Mouse (Mus musculus) left cerebral cortex, postnatal 10 days (tissue): ENCODE results near the gene Mfge8. TPM values are rescaled to one million over a fixed set of nuclear protein-coding genes. Genes with fewer than 3 reads are reported as not detected.
A peak's percentile ranks its signal among the peaks of the same experiment; 100 is the strongest.

Source experiments
- DNase-seq, 2 experiments: peaks; one replicate each; pipeline ENCODE4 v3.0.0; 2021 to 2022; ENCODE audit warnings: low spot score in 2 of 2, mixed read lengths in 1 of 2; ENCODE audit errors: extremely low spot score in 1 of 2
- intact Hi-C: fragments of 180-260 bp; cut with DNase I; formaldehyde crosslinking; loops from one replicate; pipeline ENCODE4 v1.15.1; 2025
- total RNA-seq, 2 experiments: library from RNA; stranded (reverse); gene quantifications; 2 replicates each; pipeline ENCODE4 v1.2.3; 2021

The Mfge8 gene
- 100 to 1,000 TPM; 148 to 163 TPM for total RNA-seq

DNA sequence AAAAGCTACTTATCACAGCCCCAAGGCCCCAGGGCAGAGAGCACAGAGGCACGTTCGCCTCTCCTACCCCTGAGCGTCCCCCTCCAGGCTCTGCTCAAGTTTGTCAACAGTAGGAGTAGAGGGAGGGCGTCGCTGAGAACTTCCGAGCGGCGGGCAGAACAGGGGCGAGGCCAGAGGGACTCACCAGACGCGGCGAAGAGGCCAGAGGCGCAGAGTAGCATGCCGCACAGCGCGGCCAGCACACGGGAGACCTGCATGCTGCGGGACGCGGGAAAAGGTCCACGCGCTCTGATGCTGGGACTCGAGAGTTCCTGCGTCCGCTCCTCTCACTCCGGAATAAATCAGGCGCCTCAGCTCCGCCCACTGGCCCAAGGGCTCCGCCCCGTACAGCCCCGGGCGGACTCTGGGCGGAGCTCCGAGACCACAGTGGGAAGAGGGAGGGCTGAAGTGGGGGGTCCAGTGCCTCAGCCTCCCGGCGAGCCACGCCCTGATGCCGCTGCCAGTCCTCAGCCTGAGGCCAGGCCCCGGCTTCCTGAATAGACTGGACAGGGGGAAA is at the start of gene Mfge8:
Mfge8 (minus strand) TSS at position 350 of the 556 bp plus-strand sequence.
- peak; percentile 66 to 92 for DNase-seq
- intact Hi-C loops = no loop called here

DNA sequence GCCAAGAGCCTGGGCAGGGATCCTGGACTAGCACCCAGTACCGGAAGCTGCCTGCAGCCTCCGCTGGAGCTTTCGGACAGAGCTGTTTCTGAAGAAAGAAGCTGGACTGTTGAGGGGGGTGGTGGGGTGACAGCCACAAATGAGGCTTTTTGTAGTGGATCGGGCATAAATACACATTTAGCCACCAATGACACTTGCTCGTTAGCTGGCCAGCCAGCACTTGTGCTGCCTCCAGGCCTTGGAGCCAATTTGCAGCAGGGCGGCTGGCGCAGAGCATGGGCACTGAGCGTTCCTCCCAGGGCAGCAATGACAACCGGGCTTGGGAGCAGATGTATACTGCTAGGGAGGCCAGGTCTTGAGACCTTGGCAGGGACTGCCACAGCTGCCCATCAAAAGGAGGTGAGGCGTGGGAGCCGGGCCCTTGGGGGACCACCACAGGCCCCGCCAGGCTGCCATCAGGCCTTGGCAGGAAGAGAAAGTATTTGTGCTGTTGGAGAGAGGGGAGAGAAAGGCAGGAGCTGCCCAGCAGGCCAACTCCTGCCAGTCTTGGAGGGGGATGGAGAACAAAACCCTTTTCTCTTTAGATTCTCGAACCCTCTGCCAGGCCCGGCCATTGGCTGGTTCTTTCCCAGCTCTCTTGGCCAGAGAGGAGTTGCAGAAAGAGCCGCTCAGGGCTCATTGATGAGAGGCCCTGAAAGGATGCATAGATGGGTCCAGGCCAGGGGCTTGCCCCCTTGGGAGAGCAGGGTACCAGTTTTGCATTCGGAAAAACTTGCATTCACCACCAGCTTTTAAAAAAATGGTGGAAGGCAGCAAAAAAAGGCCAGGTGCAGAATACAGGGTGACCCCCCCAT is 45.9 kb upstream of the Mfge8 start:
- intact Hi-C loops = no loop called here
- peak; percentile 66 to 83 for DNase-seq

- intact Hi-C loops = no loop called here
- no peak for DNase-seq
Observed at GRCm38 (mm10) chr7:79193936-79194335, 45.1 kb upstream of the Mfge8 start.

- intact Hi-C loops = no loop called here
- DNase-seq = no peak
Observed at GRCm38 (mm10) chr7:79191501-79191900, 42.6 kb upstream of the Mfge8 start.

DNA sequence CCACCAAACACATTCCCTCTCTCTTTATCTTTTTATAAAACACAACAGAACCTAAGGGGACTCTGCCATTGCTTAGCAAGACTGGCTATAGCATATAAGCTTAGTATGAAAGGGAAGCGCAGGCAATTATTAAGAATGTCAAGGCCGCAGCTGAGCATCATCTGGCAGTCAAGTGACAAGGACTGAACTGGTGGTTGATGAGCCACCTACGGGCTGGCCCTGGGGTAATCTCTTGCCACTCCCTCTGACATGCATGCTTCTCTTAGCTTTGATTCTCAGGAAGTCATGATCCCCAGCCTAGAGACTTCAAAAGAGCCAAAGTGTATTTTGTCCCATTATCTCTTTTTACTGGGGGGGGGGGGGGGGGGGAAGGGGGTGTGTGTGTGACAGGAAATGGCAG is 41.7 kb upstream of the Mfge8 start:
- DNase-seq = no peak
- intact Hi-C loops = no loop called here

DNA sequence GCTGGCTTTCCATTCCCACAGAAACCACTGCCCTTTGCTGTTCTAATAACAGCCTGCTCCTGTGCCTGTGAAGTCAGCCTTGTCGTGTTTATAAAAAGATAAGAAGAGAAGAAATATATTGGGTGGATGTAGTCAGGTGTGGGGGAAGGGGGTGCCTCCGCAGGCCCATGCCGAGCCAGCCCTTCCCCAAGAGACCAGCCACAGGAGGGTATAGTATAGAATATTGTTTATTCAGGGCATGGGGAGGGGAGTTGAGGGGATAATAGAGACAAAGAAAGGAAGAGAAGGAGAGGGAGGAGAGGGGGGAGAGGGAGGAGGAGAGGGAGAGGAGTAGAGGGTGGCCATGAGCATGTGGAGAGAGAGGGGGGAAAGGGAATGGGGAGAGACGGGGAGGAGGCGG is 40.4 kb upstream of the Mfge8 start:
- DNase-seq = no peak
- intact Hi-C loops = no loop called here

- intact Hi-C loops = no loop called here
- no peak for DNase-seq
Observed at GRCm38 (mm10) chr7:79187591-79187990, 38.7 kb upstream of the Mfge8 start.

GRCm38 (mm10) chr7:79183417-79183816 is 34.6 kb upstream of the Mfge8 start:
- DNase-seq = no peak

DNA sequence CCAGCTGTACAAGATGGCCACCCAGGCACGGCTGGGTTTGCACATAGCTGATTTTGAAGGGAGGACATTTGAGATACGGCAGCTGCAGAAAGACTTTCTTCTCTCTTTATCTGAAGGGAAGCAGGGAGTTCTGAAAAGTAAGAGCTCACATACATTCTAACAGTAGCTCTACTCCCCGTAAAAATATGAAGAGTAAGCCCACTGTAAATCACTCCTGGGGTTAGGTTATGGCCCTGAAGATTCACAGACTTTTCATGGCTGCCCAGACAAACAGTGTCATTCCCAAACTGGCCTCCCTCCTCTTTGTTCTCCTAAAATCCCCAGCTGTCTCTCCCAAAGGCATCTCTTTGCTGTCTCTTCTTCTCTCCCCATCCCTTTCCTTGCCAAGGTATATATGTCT is 24.9 kb upstream of the Mfge8 start:
- intact Hi-C loops = no loop called here
- no peak for DNase-seq

More at GRCm38 (mm10) chr7:79183417-79183816, 34.6 kb upstream of the Mfge8 start:
- intact Hi-C loops = no loop called here

DNA sequence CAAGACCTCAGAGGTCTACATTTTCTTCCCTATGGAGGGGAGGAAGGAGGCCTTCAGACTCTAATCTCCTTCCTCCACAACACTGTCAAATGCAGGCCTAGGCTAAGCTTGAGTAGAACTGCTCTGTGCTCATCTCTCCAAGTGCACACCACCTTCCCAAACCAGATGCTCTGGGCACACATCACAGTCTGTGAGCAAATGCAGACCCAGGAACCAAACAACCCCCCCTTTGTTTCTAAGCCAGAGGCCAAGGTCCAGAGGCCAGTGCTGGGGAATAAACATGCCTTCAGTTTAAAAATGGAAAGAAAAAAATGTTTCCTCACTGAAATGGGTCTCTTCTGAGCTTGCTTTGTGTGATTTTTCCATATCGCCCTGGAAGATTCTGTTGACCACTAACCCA is 22.9 kb upstream of the Mfge8 start:
- intact Hi-C loops = no loop called here
- DNase-seq = no peak

- DNase-seq = no peak
- intact Hi-C loops = no loop called here
Observed at GRCm38 (mm10) chr7:79167006-79167562, 18.2 kb upstream of the Mfge8 start.

DNA sequence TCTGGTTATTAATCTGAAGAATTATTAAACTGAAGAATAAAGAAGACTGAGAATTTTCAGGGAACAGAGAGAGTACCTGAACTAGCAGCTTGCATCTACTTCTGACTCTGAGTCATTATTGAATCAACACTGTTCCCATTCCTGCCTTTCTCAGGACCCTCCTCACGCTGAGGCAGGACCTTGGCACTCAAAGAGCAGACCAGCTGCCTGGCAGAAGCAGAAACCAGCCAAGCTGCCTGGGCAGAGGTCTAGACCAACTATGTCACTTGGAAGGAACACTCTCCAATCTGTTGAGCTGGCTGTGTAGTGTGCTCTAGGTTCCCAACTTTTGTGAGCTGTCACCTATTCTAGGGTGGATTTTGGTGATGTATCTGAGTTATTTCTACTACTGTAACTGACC is 10.5 kb upstream of the Mfge8 start:
- intact Hi-C loops = no loop called here
- DNase-seq = no peak

- intact Hi-C loops = no loop called here
- no peak for DNase-seq
Observed at GRCm38 (mm10) chr7:79149522-79149921, 662 bp upstream of the Mfge8 start.

DNA sequence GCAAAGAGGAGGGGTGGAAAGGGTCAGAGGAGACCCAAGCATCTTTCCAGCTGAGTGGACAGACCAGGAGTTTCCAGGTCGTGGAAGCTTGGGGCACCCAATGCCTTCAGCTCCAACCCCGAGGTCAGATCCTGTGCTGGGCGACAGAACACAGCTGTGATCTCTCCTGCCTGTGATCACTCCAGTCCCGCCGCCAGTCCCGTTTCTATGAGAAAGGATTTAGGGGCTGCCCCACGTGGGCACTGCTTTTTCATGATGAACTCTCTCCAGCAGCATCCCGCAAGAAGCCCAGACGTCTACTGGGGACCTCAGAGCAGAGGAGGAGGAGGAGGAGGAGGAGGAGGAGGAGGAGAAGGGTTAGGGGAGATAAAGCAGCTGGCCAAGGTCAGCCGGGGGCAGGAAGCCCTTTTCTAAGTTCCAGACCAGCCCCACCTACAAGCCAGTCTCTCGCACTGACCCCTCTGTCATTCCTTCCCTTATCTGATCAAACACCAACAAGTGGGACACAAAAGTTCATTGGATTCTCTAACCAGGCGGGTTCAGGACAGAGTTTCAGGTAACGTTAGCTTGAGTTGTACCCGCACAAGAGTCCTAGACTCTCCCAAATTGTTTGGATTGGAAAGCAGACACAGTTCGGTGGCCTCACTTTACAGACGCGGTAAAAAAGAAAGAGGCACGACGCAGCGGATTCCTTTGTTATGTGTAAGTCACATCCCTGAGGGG is 768 bp downstream of the Mfge8 start:
- DNase-seq = no peak
- intact Hi-C loops = no loop called here

DNA sequence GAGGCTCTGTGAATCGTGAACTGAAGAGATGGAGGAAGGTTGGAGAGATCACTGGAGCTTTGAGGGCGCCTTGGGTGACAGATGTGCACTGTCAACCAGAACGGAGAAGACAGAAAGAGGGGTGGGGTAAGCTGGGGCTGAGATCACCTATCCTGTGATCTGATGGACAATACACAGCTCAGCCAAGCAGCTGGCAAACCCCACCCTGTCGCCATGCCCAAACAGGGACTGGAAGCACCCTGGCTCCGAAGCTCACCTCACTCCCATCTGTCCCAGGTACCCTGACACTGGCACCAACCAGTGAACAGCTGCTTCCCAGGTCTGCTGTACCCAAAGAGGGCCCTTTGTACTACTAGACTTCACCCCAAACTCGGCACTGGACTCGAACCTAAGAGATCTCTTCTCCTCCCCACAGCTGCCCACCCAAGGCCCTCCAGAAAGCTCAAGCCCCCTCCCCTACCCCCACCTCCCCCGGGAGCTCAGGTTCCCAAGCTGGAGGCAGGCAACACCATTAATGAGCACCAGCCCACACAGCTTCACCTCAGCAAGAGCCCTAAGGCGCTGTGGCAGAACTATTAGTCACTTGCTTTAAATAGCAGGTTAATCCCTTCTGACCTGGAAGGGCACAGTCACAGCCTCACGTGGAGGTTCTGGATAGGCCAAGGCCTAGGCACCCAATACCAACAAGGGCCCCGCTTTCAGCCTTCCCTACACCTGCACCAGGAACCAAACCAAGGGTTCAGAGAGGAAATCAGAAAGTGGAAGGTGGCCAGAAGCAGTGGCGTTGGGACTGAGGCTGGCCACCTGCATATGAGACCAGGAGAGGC is 1.6 kb downstream of the Mfge8 start:
- DNase-seq = no peak
- intact Hi-C loops = no loop called here

GRCm38 (mm10) chr7:79140897-79141296 is 8.0 kb downstream of the Mfge8 start:
- intact Hi-C loops = loop anchor here (5.0 kb wide), 2 partner anchors 86 to 206 kb away; no protein-coding TSS in a partner anchor
- DNase-seq = peak; percentile 72 to 85

GRCm38 (mm10) chr7:79139891-79140591 is 8.8 kb downstream of the Mfge8 start:
- intact Hi-C loops = loop anchor here (5.0 kb wide), 2 partner anchors 87 to 207 kb away; no protein-coding TSS in a partner anchor
- no peak for DNase-seq

DNA sequence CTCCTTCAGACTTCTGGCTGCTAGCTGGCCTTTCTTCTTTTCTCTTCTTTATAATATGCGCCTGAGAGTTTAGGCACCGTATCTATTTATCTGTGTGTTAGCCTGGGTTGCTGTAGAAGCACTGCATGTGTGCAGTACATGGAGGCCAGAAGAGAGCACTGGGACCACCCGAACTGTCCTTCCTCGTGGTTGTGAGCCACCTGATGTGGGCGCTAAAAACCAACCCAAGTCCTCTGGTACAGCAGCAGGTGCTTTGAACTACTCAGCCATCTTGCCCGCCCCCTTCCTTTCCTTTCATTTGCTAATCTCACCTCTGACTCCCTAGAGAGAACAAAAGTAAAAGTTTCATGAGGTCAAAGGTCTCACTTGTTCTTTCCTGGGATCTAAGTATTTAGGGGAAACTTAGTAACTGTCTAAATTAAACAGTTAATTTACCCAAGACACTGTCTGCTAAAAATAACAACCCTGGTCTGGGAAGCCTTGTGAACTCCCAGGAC is 9.5 kb downstream of the Mfge8 start:
- no peak for DNase-seq
- intact Hi-C loops = no loop called here
